Mouse (Mus musculus) gastrocnemius, postnatal 10 days (tissue): Measurements from ENCODE around the gene Erlin1. TPM values are rescaled to one million over a fixed set of nuclear protein-coding genes. Genes with fewer than 3 reads are reported as not detected.

Source experiments
- DNase-seq: peaks from one replicate; pipeline ENCODE4 v3.0.0; 2021; ENCODE audit warnings: mixed read lengths
- total RNA-seq, 2 experiments: library from RNA; stranded (reverse); gene quantifications; 2 replicates each; pipeline ENCODE4 v1.2.3; 2021

The Erlin1 gene
- total RNA-seq, 2 experiments from 2014 or later = 5.6 to 8.3 TPM

GRCm38 (mm10) chr19:44063773-44064172, 5.8 kb downstream of the Erlin1 start:
- DNase-seq = no peak

- DNase-seq = no peak
These were observed 9.4 kb downstream of the Erlin1 start for GRCm38 (mm10) chr19:44060226-44060625.

- no peak for DNase-seq
These were observed 14.3 kb downstream of the Erlin1 start for GRCm38 (mm10) chr19:44055173-44055826.

DNA sequence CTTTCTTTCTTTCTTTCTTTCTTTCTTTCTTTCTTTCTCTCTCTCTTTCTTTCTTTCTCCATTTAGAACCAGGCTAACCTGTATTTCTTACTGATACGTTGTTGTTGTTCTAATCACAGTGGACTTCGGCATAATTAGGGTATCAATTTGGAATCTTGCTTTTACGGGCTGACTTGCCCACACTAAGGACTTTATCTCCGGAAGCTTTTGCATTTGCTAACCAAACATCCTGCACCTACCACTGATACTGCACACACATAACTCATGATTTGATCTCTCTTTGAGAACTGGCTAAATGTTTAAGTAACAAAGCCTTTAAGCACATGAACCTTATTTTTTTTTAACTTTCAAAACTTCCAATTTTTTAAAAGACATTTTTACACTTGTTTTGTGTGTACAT, 19.2 kb downstream of the Erlin1 start:
- DNase-seq = no peak

GRCm38 (mm10) chr19:44049282-44049681, 20.3 kb downstream of the Erlin1 start:
- no peak for DNase-seq

DNA sequence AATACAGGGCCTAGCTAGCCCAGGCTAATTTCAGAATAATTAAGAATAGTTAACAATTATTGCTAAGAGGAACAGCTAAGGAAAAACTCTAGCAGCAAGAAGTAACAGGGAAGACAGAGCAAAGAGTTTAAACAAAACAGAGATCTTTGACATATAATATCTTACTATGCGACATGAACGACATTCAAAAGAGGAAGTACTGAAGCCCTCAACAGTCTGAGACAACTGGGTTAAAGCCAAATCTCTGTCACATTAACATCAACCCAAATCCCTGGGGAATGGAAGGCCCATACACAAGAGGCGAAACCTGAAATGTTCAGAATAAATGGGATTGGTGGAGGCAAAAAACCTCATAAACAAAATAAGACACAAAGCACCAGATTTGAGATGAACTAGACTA, 23.7 kb downstream of the Erlin1 start:
- no peak for DNase-seq

- no peak for DNase-seq
These were observed 27.5 kb downstream of the Erlin1 start for GRCm38 (mm10) chr19:44042121-44042520.

- no peak for DNase-seq
These were observed 36.2 kb downstream of the Erlin1 start for GRCm38 (mm10) chr19:44033396-44033795.

DNA sequence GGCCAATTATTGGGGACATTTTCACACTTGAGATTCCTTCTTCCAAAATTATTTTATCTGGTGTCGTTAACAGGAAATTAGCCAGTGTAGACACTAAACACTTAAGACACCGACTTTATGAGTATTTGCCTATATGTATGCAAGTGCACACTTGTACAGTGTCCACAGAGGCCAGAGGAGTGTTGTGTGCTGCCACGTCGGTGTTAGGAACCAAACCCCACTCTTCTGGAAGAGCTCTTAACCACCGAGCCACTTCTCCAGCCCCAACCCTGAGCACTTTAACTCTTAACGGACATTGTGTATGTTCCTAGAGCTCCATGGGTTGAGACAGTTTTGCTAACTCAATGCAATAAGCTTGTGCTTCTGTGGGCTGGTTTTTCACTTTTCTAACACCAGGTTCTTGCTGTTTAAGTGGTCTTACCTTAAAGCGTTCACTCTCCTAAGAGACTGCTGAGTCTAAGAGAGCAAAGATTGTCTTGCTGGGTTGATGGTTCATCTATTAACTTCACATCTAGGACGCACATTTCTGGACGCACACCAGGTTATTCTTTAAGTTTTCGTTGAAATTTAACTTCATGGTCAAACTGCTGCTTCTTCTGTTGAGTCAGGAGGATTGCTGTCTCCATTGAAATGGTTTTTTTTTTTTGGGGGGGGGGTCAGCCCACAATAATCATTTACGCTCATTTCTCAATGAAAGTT, 37.4 kb downstream of the Erlin1 start:
- DNase-seq = no peak

- no peak for DNase-seq
These were observed 39.6 kb downstream of the Erlin1 start for GRCm38 (mm10) chr19:44030024-44030423.

- DNase-seq = no peak
These were observed 40.6 kb downstream of the Erlin1 start, which contains the start of gene Cyp2c23 for GRCm38 (mm10) chr19:44028972-44029371. Gene Cyp2c23, minus strand, starts transcription at chr19:44029208.

DNA sequence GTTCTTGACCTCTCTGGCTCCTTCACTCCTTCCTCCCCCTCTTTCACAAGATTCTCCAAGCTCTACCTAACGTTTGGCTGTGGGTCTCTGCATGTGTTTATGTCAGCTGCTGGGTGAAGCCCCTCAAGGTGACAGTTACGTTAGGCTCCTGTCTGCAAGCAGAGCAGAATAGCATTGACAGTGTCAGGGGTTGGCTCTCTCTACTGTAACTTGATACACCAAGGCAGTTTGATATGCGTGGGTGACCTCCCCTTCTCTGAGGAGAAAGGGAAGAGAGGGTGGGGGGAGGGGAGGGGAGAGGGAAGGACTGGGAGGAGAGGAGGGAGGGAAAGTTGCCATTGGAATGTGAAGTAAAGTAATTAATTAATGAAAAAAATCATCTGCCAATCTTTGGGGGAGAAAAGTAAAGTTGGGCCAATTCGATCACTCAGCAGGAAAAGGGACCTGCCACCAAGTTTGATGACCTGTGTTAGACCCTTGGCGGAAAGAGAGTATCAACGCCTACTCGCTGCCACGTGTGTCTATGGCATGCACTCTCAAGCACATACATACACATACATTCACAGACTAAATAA, 42.5 kb downstream of the Erlin1 start:
- no peak for DNase-seq

GRCm38 (mm10) chr19:44024921-44025585, 44.5 kb downstream of the Erlin1 start:
- DNase-seq = no peak

DNA sequence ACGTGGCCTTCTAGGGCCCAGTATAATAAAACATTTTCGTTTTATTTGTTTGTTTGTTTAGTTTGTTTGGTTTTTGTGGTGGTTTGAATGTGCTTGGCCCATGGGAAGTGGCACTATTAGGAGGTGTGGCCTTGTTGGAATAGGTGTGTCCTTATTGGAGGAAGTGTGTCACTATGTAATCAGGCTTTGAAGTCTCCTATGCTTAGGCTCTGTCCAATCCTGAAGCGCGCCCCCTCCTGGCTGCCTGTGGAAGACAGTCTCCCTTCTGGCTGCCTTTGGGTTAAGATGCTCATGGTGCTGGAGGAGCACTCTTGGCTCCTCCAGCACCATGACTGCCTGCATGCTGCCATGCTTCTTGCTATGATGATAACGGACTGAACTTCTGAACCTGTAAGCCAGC, 46.5 kb downstream of the Erlin1 start:
- DNase-seq = no peak

DNA sequence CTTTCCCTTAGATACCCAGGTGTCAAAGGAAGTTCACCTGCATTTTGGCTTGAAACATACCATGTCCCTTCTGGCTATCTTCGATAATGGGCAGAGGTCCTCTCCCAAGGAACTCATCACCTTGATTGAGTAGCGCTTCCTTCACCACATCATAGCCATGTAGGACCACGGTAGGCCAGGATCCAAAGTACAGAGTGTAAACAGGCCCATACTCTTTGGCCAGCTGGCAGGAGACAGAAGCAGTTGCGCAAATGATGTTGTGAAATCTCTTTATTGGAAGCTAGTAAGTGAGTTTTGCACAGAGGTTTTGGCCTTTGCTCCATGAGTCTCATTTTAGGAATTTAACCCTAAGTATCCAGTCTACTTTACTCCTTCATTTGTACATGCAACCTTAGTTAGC, 48.1 kb downstream of the Erlin1 start:
- DNase-seq = peak; percentile 20

- no peak for DNase-seq
These were observed 49.8 kb downstream of the Erlin1 start for GRCm38 (mm10) chr19:44019739-44020138.

GRCm38 (mm10) chr19:44013862-44014261, 55.7 kb downstream of the Erlin1 start:
- DNase-seq = no peak

DNA sequence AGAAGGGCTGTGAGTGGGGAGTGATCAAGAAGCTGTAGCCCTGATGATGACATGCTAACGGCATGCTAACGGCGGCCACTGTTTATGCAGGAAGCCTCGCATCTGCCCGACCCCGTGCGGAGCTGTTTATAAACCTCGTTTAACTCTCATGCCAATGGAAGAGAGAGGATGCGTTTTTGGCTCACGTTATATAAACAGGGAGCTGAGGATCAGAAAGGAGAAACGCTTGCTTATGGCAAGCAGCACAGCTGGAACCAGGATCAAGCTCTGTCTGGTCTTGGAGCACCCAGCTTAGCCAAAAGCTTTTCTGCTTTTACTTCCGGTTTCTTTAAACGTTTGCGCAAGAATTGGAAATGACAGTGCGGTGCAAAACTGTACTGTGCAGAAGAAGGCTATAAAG, 60.8 kb downstream of the Erlin1 start:
- no peak for DNase-seq

DNA sequence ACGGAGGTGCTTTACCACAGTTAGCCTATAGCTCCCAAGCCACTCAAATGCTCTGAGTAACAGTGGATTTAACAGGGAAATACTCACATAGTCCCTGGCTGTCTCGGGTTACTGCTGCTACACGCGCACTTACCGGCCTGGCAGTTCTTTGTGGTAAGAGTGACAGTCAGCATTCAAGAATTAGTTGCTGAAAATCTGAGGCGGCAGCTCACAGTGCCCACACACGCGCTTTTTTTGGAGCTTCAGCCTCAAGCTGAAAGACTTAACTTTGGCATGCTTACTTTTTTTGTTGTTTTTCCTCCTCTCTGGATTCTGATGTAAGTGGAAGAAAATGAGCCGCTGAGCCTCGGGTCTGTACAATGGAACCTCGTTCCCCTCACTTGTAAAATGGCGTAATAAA, 62.4 kb downstream of the Erlin1 start:
- DNase-seq = no peak

DNA sequence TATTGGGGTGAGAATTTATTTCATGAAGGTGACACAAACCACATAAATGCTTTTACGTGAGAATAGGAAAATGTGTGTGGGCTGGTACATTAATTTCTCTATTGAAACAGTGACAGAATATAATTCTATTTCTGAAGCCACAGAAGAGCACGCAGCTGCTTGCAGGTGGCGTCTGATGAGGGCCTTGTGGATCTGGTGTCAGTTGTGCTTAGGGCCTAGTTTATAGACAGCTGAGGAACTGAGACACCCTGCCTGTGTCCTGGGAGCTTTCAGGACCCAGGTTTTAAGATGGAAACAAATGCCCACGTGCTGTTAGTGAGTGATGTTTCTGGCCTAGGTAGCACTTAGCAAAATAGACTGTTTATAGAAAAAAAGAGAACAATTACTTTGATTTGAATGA, 64.6 kb downstream of the Erlin1 start:
- no peak for DNase-seq

GRCm38 (mm10) chr19:44004261-44004660, 65.3 kb downstream of the Erlin1 start:
- no peak for DNase-seq

DNA sequence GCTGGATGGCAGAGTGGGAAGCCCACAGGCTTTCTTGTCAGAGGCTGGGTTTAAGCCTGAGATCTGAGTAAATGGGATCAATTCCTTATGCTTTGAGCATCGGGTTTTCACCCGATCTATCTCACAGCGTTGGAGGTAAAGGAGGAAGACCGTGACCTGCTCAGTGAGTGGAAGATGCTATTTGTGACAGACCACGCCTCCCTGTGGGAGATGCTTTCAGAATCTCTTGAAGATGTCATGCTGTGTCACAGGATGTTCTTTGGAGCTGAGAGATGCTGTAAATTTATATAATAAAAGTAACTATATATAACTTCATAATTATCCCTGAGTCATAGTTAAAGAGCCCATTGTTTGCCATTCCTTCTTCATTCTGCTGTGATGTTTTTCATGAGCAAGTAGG, 68.9 kb downstream of the Erlin1 start:
- no peak for DNase-seq

DNA sequence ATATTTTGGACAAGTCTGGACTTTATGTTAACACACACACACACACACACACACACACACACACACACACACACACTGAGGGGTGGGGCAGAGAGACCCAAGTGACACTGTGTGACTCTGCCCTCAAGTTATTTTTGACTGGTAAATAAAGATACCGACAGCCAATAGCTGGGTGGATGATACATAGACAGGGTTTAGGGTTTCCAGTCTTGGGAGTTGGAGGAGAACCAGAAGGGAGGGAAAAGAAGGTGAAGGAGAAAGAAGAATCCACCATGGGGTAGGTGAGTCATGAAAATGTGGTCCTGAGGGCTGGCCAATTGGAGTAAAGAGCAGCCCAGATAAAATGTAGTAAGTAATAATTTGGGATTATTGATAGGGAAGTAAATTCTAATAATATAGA, 69.5 kb downstream of the Erlin1 start:
- DNase-seq = no peak
